Mouse (Mus musculus) inflammation-experienced regulatory T-cells, adult 16 weeks (primary cell): Measurements from ENCODE around the gene Aplf. TPM values are rescaled to one million over a fixed set of nuclear protein-coding genes. Genes with fewer than 3 reads are reported as not detected.

Experiments used
- polyA plus RNA-seq: library from polyadenylated mRNA; unstranded; fragments of 100-300 nt; shearing (Covaris generic); gene quantifications from one replicate; pipeline ENCODE4 v1.2.1, GENCODE M21; 2017

Aplf gene
- 8.1 TPM for polyA plus RNA-seq

DNA sequence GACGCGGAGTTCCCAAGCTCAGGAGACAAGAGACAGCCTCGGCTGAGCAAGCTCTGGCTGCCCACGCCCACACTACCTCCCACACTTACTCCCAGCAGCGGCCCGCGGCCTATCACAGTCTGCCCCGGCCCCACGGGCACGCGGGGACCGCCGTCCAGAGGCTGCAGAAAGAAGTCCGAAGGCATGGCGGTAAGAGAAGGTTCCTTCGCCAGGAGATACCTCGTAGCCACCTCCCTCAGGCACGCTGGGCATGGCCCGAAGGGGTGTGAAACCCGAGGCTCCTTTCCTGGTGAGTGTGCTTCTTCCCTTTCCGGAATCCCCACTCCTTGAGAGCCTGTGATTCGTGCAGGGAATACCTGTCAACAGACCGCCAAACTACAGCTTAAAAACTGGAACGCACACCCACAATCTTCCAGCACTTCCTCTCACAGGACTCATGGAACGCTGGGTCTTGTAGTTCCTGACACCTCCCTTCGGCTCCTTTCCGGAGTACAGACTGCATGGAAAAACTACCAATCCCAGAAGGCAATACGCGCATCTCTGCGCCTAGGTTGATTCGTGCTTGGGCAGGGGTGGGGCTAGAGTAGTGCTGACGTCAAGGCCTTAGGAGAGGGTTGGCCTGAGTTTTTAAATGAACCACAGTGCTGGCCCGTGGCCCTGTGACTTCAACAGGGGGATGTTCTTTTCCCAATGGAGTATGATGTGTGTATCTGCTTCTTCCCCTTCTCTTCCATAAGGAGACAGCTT is at the start of gene Aplf:
Gene Aplf, minus strand, starts transcription at position 423 of the 747 bp plus-strand sequence.

DNA sequence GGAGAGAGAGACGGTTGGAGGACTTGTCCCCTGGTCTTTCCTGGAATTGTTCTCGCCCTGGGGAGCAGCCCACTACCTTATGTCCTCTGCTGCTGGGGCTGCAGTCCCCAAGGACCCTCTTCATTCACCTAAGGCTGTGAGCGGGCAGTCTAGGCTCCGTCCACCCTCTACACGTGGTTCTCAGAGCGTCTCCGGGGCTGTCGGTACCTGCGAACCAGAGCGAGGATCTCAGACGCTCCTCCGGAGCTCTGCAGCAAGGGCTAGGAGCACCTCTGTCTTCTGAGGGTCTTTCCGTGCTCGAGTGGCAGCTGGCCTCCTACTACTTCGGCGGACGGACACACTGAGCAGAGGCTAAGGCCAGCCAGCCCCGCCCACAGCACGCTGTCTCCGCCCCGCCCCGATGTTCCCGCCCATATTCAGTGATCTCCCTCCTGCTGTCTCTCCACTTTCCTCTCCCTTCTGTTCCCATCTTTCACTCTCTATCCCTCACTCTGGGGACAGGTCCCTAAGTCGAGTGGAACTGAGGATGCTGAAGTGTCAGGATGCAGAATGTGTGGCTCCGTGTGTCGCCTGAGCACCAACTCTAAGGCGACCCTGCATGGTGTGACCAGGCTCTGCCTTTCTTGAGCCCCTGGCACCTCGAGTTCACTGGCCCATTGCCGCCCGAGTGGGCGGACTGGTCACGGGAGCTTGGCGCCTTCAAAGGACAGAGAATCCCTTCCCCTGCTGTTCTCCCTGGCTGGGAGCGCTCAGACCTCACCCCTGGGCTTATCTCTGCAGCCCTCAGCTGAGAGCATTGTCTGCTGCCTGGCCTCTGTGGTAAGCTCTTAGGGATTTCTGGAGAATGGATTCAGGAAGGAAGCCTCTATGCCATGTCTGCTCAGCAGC is 81.4 kb downstream of the Aplf start, which contains the start of gene Prokr1:
Gene Prokr1, minus strand, starts transcription at position 350 of the 888 bp plus-strand sequence.

Other genes with a start within 250 kb of the Aplf start
- gene Bmp10, start 243.2 kb downstream of the Aplf start, polyA plus RNA-seq = not detected
- gene Arhgap25, start 138.9 kb downstream of the Aplf start, polyA plus RNA-seq = 223 TPM
- 0.12 TPM for gene Prokr1, start 81.5 kb downstream of the Aplf start, polyA plus RNA-seq
- 0.17 TPM for gene Efcc1, start 58.7 kb upstream of the Aplf start, polyA plus RNA-seq
- 0.34 TPM for gene Gp9, start 105.9 kb upstream of the Aplf start, polyA plus RNA-seq
- 16.7 TPM for gene Rab43, start 140.0 kb upstream of the Aplf start, polyA plus RNA-seq
- gene Gm45140, start 163.6 kb upstream of the Aplf start, polyA plus RNA-seq = 11.5 TPM
- 84.3 TPM for gene Isy1, start 166.6 kb upstream of the Aplf start, polyA plus RNA-seq
- 1,241 TPM for gene Cnbp, start 178.9 kb upstream of the Aplf start, polyA plus RNA-seq
- 195 TPM for gene Copg1, start 215.6 kb upstream of the Aplf start, polyA plus RNA-seq
- 54.8 TPM for gene Hmces, start 241.7 kb upstream of the Aplf start, polyA plus RNA-seq